Mouse (Mus musculus): ENCODE data around the gene Klf15.

DNA sequence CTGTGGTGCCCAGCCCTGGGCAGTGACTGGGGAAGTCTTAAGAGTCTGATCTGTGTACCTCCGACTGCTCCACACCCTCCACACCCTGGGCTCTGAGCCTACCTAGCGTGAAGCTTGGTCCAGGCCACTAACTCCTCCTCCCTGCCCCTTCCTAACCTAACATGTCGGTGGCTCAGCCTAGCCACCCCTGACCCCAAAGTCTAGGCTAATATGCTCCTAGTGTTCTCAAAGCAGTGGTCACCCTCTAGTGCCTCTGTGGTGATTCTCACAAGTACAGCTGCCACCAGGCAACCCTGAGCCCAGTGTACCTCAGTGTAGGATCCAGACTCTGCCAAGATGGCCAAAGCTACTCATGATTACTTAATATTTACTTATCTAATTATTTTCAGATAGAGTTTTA lies 27.7 kb upstream of the Klf15 start:
- TF ChIP-seq CTCF (conservative IDR thresholded peaks at IDR 0.05; ENCODE audit: low read length) (no peak), POU5F1 (IDR thresholded peaks at IDR 0.05; ENCODE audit: borderline replicate concordance, low read length) (no peak)

All from E14TG2a.4 (cell line).